ENCODE assay signal across 8 mouse cellular contexts in the genomic region with DNA sequence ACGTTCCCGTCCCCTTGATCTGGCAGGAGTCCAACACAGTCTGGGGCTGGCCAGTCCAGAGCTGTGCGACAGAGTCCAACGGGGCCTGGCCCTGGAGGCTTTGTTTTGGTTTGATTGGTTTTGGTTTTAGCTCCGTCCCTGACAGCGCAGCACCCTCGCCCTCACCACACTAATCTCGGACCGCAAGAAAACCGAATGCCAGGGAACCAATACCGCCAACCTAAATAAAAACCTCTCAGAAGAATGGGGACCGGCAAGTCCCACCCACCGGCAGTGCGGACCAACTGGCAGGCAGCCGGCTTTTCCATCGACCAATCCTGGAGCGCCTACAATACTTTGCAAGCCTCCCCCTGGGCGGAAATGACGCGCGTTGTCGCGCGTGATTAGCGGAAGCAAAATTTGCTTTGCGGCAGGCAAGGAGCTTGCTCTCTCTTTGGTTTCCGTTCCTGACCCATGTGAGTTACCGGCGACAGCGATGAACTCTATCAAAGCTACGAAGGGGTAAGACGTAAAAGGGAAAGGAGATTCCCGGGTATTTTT. TPM values are rescaled to one million over a fixed set of nuclear protein-coding genes. Genes with fewer than 3 reads are reported as not detected.
A peak's percentile ranks its signal among the peaks of the same experiment; 100 is the strongest.
DNase-seq lines count a peak whose midpoint lies in the region; ATAC-seq and TF ChIP-seq lines count a peak whose summit lies in the region.

A gene (plus strand): TSS at position 395 of the 540 bp plus-strand sequence.

- peaks cover 8% of the 10 kb centered on the region for H3K79me3 ChIP-seq in C2C12 (ENCODE audit: low read depth)

- peak within 1 kb of the TSS; percentile 74 for H3K27ac ChIP-seq in heart, embryonic 11.5 days (ENCODE audit: low read depth, low read length)
- peak within 1 kb of the TSS; percentile 58 for H3K27ac ChIP-seq in kidney, embryonic 16.5 days (ENCODE audit: low read length)
- H3K27ac ChIP-seq in liver, adult 2 months (replicated peaks; ENCODE audit: insufficient read depth, low read depth, low read length): peak within 1 kb of the TSS; percentile 93

- H3K79me2 ChIP-seq in C2C12 (ENCODE audit: control insufficient read depth, insufficient read depth) (peaks cover 24% of the 10 kb centered on the region), myocyte (ENCODE audit: control insufficient read depth, insufficient read depth) (peaks cover 17% of the 10 kb centered on the region)
- no peaks in the 10 kb centered on the region; the same call in 1 of the 2 replicates for H3K79me2 ChIP-seq in liver, adult 2 months (ENCODE audit: control insufficient read depth, insufficient read depth, low read length)

- ATAC-seq in heart, embryonic 11.5 days (replicated peaks; ENCODE audit: insufficient number of reproducible peaks, low FRiP score, low TSS enrichment): peak; percentile 94
- ATAC-seq in kidney, embryonic 16.5 days (ENCODE audit: low FRiP score, low TSS enrichment): peak; percentile 100

- no peaks in the 10 kb centered on the region for H3K27me3 ChIP-seq in C2C12 (ENCODE audit: control insufficient read depth, insufficient read depth, insufficient read length)
- 0 out of 2 replicates have a peak, but pooled peaks cover 4% of the 10 kb centered on the region for H3K27me3 ChIP-seq in erythroblast, embryonic 14.5 days (ENCODE audit: control insufficient read depth)
- no peaks in the 10 kb centered on the region for H3K27me3 ChIP-seq in heart, embryonic 11.5 days (ENCODE audit: control insufficient read depth, insufficient read depth, low read length)
- H3K27me3 ChIP-seq in kidney, embryonic 16.5 days (ENCODE audit: insufficient read depth, low read length): no peaks in the 10 kb centered on the region
- H3K27me3 ChIP-seq in liver, adult 2 months (ENCODE audit: control insufficient read depth, insufficient read depth, low read length): no peaks in the 10 kb centered on the region
- no peaks in the 10 kb centered on the region for H3K27me3 ChIP-seq in myocyte (ENCODE audit: control insufficient read depth, insufficient read depth, insufficient read length)
- H3K27me3 ChIP-seq in splenic B cell, adult 2 months (ENCODE audit: control insufficient read depth, insufficient read depth, low read length, poor library complexity, severe bottlenecking): no peaks in the 10 kb centered on the region

- H3K9me3 ChIP-seq in erythroblast, embryonic 14.5 days (ENCODE audit: control insufficient read depth, low read length): no peaks in the 10 kb centered on the region
- H3K9me3 ChIP-seq in heart, embryonic 11.5 days (replicated peaks; ENCODE audit: control insufficient read depth, low read length): no peaks in the 10 kb centered on the region
- H3K9me3 ChIP-seq in kidney, embryonic 16.5 days (ENCODE audit: low read length): no peaks in the 10 kb centered on the region

- TF ChIP-seq CTCF in C2C12 (IDR thresholded peaks at IDR 0.05; ENCODE audit: control insufficient read depth, insufficient read depth, insufficient read length): no peak
- no peak for TF ChIP-seq CTCF in brain, embryonic 14.5 days (IDR thresholded peaks at IDR 0.05; ENCODE audit: borderline replicate concordance, extremely low read depth, insufficient read depth, insufficient read length)
- no peak for TF ChIP-seq CTCF in liver, adult 2 months (IDR thresholded peaks at IDR 0.05; ENCODE audit: low read depth, low read length)

- peak within 1 kb of the TSS; percentile 64 for H3K9ac ChIP-seq in heart, embryonic 11.5 days (ENCODE audit: low read depth, low read length)
- H3K9ac ChIP-seq in kidney, embryonic 16.5 days (replicated peaks; ENCODE audit: low read length): peak within 1 kb of the TSS; percentile 57
- H3K9ac ChIP-seq in liver, adult 2 months (ENCODE audit: low read depth, low read length): peak within 1 kb of the TSS; percentile 83

- H3K4me3 ChIP-seq in C2C12 (ENCODE audit: insufficient read depth, poor library complexity, severe bottlenecking) (peak within 1 kb of the TSS; percentile 66), myocyte (peak within 1 kb of the TSS; percentile 72)
- H3K4me3 ChIP-seq in erythroblast, embryonic 14.5 days (replicated peaks): peak within 1 kb of the TSS; percentile 80
- H3K4me3 ChIP-seq in heart, embryonic 11.5 days (ENCODE audit: low read depth, low read length): peak within 1 kb of the TSS; percentile 56
- H3K4me3 ChIP-seq in kidney, embryonic 16.5 days (ENCODE audit: low read length): peak within 1 kb of the TSS; percentile 65
- H3K4me3 ChIP-seq in liver, adult 2 months (ENCODE audit: insufficient read depth, low read depth, low read length): peak within 1 kb of the TSS; percentile 98

- H3ac ChIP-seq in C2C12 (ENCODE audit: control insufficient read depth, insufficient read length, low read depth) (peak within 1 kb of the TSS; percentile 67), myocyte (ENCODE audit: control insufficient read depth, insufficient read length) (no peak within 1 kb of the TSS)

- 7% methylated on average over 33 of the region's 33 CpGs for WGBS in heart, embryonic 11.5 days (ENCODE audit: insufficient replicate concordance)
- WGBS in kidney, embryonic 16.5 days: 18% methylated on average over 33 of the region's 33 CpGs
- WGBS in liver, adult 2 months: under 1% methylated on average over 33 of the region's 33 CpGs

- H3K4me1 ChIP-seq in erythroblast, embryonic 14.5 days (ENCODE audit: control insufficient read depth): peaks cover 14% of the 10 kb centered on the region
- no peaks in the 10 kb centered on the region for H3K4me1 ChIP-seq in heart, embryonic 11.5 days (ENCODE audit: control insufficient read depth, insufficient read depth, low read length)
- H3K4me1 ChIP-seq in kidney, embryonic 16.5 days (ENCODE audit: insufficient read depth, low read length): no peaks in the 10 kb centered on the region; the same call in 1 of the 2 replicates
- no peaks in the 10 kb centered on the region; the same call in 1 of the 2 replicates for H3K4me1 ChIP-seq in liver, adult 2 months (ENCODE audit: control insufficient read depth, insufficient read depth, low read length)

- 0 out of 2 replicates have a peak, but pooled peaks have one; percentile 11 for TF ChIP-seq POLR2A in brain, embryonic 14.5 days (IDR thresholded peaks at IDR 0.05; ENCODE audit: borderline replicate concordance, extremely low read depth, insufficient read depth, insufficient read length, poor library complexity, severe bottlenecking)
- TF ChIP-seq POLR2A in liver, adult 2 months (IDR thresholded peaks at IDR 0.05; ENCODE audit: extremely low read depth, insufficient read depth, low read length): peak; percentile 47; the same call in 1 of the 2 replicates
- TF ChIP-seq POLR2A in myocyte (IDR thresholded peaks at IDR 0.05; ENCODE audit: insufficient read length, low read depth): peak; percentile 62

- peak; percentile 98 for DNase-seq in brain, embryonic 14.5 days (ENCODE audit: low read depth)
- DNase-seq in liver, adult 2 months (ENCODE audit: extremely low read depth, low read depth, low spot score): peak; percentile 86
- peak; percentile 94 for DNase-seq in splenic B cell, adult 2 months (ENCODE audit: low read depth, low spot score)

- H3K36me3 ChIP-seq in C2C12 (ENCODE audit: control insufficient read depth, insufficient read depth) (peaks cover 14% of the 10 kb centered on the region), myocyte (ENCODE audit: control insufficient read depth, insufficient read depth) (no peaks in the 10 kb centered on the region)
- peaks cover 20% of the 10 kb centered on the region for H3K36me3 ChIP-seq in erythroblast, embryonic 14.5 days (ENCODE audit: control insufficient read depth)
- H3K36me3 ChIP-seq in heart, embryonic 11.5 days (ENCODE audit: control insufficient read depth, insufficient read depth, low read length): no peaks in the 10 kb centered on the region
- H3K36me3 ChIP-seq in kidney, embryonic 16.5 days (ENCODE audit: insufficient read depth, low read length): no peaks in the 10 kb centered on the region
- peaks cover 2% of the 10 kb centered on the region; the same call in 1 of the 2 replicates for H3K36me3 ChIP-seq in liver, adult 2 months (ENCODE audit: control insufficient read depth, insufficient read depth, low read length)
- H3K36me3 ChIP-seq in splenic B cell, adult 2 months (ENCODE audit: control insufficient read depth, insufficient read depth, low read length, poor library complexity, severe bottlenecking): 0 out of 2 replicates have a peak, but pooled peaks cover 2% of the 10 kb centered on the region

- H3K4me2 ChIP-seq in heart, embryonic 11.5 days: peak within 1 kb of the TSS; percentile 66
- peak within 1 kb of the TSS; percentile 63 for H3K4me2 ChIP-seq in kidney, embryonic 16.5 days (replicated peaks; ENCODE audit: low read depth, low read length)
- peak within 1 kb of the TSS; percentile 91 for H3K4me2 ChIP-seq in myocyte (ENCODE audit: low read depth)

TF ChIP-seq in C2C12, 6 proteins besides CTCF, POLR2A, EP300 and RAD21:
- TF ChIP-seq MYOG (IDR thresholded peaks at IDR 0.05; ENCODE audit: control insufficient read depth, extremely low read depth, insufficient read length): no peak
- peak; percentile 21 for TF ChIP-seq MAX (IDR thresholded peaks at IDR 0.05)

TF ChIP-seq in myocyte, 11 proteins besides CTCF, POLR2A, EP300 and RAD21:
- TF ChIP-seq REST (IDR thresholded peaks at IDR 0.05; ENCODE audit: insufficient read depth, insufficient read length): no peak
- TF ChIP-seq TCF3 (IDR thresholded peaks at IDR 0.05; ENCODE audit: insufficient read length, low read depth): no peak
- TF ChIP-seq E2F4 (IDR thresholded peaks at IDR 0.05; ENCODE audit: insufficient read depth): no peak
- no peak for TF ChIP-seq POLR2AphosphoS2 (IDR thresholded peaks at IDR 0.05; ENCODE audit: insufficient read length, low read depth)
- no peak for TF ChIP-seq MYOG (IDR thresholded peaks at IDR 0.05; ENCODE audit: control insufficient read depth in 1 of 3, insufficient read depth in 1 of 3, insufficient read length in 2 of 3, low read depth in 2 of 3)
- TF ChIP-seq USF1 (IDR thresholded peaks at IDR 0.05; ENCODE audit: low read depth): no peak
- TF ChIP-seq TCF12 (IDR thresholded peaks at IDR 0.05; ENCODE audit: insufficient read depth, poor library complexity, severe bottlenecking): no peak
- TF ChIP-seq SRF (IDR thresholded peaks at IDR 0.05; ENCODE audit: control insufficient read depth, insufficient read length, low read depth): no peak
- TF ChIP-seq CEBPB (IDR thresholded peaks at IDR 0.05; ENCODE audit: insufficient read depth, poor library complexity, severe bottlenecking): no peak
- no peak for TF ChIP-seq MAX (IDR thresholded peaks at IDR 0.05; ENCODE audit: low read depth)
- TF ChIP-seq MYOD1 (IDR thresholded peaks at IDR 0.05; ENCODE audit: control insufficient read depth in 1 of 3, insufficient read length in 2 of 3, low read depth in 2 of 3): no peak

RNA-seq across cellular contexts. Expression of the gene that starts here (rescaled TPM):
- polyA plus RNA-seq in C2C12 (2012; fragmentation: generic; extraction: Trizol): 15.2 TPM
- 14.7 and 16.4 TPM in 2 replicates for polyA plus RNA-seq in brain, embryonic 14.5 days (2012; rRNA removed)
- 0.34 and 0.51 TPM in 2 replicates for polyA plus RNA-seq in erythroblast, embryonic 14.5 days (2012)
- 11.0 and 12.0 TPM in 2 replicates for polyA plus RNA-seq in heart, embryonic 11.5 days (2014; fragmentation: Nextera tagmentation; extraction: Ambion mirVana)
- polyA plus RNA-seq in kidney, embryonic 16.5 days (2015; fragmentation: Nextera tagmentation; extraction: Ambion mirVana): 15.6 and 17.8 TPM in 2 replicates
- 6.4 and 6.7 TPM in 2 replicates for total RNA-seq in liver, adult 2 months (2014; rRNA removed)
- polyA plus RNA-seq in liver, adult 2 months (2012; rRNA removed): 1.4 and 2.2 TPM in 2 replicates
- polyA plus RNA-seq in myocyte (2012; fragmentation: generic; extraction: Trizol): 12.2 TPM

Comparison
In these comparisons a context has a peak if more than half of its experiments do, and no peak if none do; other contexts are left out.
1. Peak in every context shown above with its lines: DNase-seq, ATAC-seq, H3K4me3 ChIP-seq and H3K27ac ChIP-seq.
2. POLR2A ChIP-seq: peak in every context shown above with its lines; median percentile 62 in myocyte; 47 in liver, adult 2 months; 11 in brain, embryonic 14.5 days.